Mouse (Mus musculus) c-Kit-positive CD71-positive TER-119-negative erythroid progenitor cells, embryonic 14.5 days (primary cell): Measurements from ENCODE around the gene Fam114a2.

Experiments
- DNase-seq: peaks from one replicate; pipeline ENCODE4 v3.0.0-alpha.2; 2013; ENCODE audit warnings: low read depth

The Fam114a2 gene

DNA sequence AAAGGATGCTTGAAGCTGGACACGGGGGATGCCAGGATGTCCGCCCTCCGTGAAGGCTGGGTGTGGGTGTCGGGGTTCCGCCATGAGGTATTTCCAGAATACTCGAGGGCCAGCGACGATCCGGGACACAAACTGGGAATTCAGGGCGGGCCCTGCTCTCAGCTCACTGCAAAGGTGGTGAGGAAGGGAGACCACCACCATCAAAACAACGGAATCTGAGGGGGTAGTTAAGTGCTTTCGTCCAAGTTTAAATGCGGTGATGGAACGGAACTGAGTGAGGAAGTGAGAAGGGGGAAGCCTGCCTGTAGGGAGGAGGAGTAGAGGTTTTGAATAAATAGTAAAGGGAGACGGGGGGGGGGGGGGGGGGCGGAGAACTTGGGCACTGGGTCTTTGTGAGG lies 333 bp upstream of the Fam114a2 start:
- DNase-seq, result no peak

DNA sequence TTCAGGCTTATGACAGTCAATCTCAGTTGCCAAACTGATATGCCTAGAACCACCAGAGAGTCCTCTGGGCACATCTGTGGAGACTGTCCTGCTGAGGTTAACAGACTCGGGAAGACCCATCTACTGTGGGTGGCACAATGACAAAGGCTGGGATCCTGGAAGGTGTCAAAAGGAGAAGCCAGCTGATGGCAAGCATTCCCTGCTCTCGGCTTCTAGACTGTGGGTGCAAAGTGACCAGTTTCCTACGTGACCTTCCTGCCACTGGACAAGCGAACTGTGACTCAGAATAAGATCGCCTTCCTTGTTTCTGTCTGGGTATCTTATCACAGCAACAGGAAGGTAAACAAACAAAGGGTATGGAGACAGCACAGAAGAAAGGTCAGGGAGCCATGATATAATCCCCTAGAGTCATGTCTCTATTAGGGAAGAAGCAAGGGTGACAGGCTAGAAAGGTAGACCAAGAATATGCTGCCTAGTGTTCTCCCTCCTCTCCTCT lies 1.4 kb downstream of the Fam114a2 start:
- DNase-seq, result no peak

DNA sequence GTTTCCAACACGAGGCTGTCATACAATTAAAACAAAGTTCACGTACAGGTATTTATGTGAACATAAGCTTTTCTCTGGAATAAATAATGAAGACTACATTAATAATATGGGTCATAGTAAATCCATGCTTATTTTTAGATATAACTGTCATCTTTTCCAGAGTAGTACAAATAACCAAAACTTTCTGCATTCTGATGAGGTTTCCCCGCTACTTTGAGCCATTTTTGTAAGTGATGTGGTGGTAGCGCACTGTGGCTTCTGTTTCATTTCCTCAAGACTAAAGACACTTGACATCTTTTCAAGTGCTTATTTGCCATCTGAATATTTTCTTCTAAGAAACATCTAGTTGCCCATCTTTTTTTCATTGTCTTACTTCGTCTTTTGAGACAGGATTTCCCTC lies 3.2 kb downstream of the Fam114a2 start:
- no peak for DNase-seq

DNA sequence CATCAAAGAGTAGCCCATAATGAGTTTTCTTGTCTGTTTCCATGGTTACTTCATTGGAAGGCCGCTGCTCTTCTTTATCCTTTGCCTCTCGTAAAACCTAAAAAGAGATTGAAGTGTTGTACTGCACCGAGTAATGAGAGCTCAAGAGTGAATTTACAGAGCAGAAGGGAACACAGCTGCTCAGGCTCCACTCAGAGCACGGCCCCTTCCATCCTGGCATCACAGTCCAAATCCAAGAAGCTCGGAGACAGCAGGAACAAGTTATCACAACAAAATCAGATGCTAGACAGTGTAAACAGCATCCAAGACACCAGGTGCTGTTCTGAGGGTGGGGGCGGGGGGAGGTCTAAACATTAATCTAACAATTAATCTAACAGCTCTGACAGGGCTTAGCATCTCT lies 11.5 kb downstream of the Fam114a2 start:
- no peak for DNase-seq

DNA sequence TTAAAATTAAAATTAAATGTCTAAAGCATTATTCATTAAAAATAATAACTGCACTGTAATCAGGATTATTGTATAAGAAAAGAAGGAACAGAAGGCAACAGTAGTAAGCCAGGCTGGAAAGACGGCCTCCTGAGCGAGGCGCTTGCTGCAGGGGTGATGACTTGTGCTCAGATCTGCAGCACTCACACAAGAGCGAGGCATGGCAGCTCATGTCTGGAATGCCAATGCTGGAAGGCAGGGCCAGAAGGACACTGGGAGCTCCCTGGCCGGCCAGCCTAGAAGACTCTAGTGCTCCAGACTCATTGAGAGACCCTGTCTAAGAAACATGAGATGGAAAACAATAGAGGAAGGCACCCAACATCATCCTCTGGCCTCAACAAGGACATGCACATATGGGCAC lies 15.3 kb downstream of the Fam114a2 start:
- DNase-seq, result no peak

DNA sequence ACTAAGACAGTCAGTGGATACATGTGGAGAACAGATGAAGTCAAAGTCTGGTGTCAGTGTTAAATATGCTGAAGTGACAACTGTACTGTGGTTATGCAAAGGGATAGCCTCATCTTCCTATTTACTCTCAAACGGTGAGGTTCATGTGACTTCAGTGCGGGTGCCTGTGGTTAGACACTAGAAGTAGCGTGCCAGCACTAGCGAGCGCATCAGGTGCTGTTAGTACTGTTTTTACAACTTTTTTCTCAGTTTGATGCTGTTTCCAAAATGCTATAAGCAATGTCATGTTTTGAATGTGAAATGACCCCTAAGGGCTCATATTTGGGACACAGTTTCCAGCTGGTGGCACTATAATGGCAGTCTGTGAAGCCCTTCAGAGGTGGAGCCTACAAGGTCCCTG lies 20.2 kb downstream of the Fam114a2 start:
- DNase-seq, result no peak

DNA sequence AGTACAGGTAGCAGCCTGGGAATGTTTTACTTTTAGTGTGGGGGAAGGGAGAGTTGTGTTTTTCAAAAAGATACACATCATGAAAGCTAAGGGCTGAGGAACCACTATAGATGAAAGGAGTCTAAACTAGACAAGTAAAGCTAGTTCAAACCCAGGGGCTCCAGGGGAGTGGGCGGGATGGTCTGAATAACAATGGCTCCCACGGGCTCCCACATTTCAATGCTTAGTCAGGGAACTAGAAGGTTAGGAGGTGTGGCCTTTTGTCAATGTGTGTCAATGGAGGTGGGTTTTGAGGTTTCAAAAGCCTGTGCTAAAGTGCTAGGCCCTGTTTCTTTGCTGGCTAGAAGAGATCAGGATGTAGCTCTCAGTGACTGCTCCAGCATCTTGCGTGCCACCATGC lies 20.7 kb downstream of the Fam114a2 start:
- no peak for DNase-seq

DNA sequence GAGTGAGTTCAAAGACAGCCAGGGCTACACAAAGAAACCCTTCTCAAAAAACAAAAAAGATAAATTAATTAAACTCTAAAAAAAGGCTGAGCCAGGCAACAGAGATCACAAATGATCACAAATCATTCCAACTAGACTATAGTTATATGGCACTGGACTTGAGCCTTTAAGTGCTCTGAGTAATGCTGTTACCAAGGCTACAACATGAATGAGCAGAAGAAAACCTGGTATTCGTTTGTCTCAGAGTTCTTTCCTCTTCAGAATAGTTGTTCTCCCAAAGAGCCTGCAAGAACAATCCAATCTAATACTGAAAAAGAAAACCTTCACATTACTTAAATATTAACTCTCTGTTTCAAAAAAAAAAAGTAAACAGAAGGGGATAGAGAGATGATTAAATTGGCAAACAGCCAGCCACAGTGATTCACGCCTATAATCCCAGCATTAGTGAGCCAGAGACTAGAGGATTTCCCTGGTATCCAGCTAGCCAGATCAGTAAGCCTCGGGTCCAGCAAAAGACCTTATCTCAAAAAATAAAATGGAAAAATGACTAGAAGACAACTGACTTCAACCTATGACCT lies 21.9 kb downstream of the Fam114a2 start:
- no peak for DNase-seq

DNA sequence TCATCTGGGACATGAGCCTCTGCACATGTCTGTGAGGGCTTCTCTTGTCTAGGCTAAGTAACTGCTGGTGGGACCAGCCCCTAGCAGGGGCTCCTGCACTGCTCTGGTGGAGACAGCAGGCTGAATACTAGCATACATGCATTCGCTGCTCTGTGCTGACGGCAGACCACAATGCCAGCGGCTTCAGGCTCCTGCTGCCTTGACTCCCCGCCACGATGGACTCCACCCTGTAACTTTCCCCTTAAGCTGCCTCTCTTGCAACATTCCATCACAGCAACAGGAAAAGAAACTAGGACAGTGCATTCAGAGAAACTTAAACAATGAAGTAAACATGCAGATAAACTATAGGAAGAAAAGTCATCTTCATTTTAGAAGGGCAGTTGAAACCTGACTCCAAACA lies 30.0 kb downstream of the Fam114a2 start:
- DNase-seq, result no peak

DNA sequence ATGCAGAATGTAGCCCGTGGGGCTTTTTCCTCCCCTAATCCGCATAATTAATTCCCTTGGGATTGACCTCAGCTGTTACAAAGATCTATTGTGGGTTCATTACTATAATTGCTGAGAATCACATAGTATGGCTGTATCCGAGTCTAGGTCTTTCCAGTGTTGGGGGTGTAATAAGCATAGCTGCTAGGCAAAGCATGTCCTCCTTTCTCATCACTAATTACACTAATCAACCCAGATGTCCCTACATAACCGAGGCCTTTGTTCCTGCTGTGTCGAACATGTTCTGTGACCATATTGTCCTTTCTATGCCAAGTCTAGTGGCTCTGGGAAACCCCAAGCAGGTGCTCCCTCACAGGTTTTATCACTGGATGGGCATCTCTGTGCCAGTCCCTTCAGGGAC lies 40.3 kb downstream of the Fam114a2 start:
- no peak for DNase-seq

DNA sequence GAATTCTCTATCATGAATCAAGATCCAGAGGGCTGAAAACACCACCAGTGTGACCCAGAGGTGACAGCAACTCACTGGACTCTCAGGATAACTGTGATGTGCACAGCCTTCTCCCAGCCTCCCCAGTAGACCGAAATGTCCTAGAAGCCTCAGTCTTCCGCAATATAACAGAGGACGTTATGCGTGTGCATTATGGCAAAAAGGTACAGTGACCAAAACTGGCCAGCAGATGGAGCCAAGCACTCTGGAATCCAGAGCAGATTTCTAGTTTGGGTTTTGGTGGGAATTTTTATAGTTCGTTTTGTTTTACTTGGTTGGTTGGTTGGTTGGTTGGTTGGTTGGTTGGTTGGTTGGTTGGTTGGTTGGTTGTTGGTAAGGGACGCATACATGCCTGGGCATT lies 43.3 kb downstream of the Fam114a2 start:
- DNase-seq, result peak; percentile 19

DNA sequence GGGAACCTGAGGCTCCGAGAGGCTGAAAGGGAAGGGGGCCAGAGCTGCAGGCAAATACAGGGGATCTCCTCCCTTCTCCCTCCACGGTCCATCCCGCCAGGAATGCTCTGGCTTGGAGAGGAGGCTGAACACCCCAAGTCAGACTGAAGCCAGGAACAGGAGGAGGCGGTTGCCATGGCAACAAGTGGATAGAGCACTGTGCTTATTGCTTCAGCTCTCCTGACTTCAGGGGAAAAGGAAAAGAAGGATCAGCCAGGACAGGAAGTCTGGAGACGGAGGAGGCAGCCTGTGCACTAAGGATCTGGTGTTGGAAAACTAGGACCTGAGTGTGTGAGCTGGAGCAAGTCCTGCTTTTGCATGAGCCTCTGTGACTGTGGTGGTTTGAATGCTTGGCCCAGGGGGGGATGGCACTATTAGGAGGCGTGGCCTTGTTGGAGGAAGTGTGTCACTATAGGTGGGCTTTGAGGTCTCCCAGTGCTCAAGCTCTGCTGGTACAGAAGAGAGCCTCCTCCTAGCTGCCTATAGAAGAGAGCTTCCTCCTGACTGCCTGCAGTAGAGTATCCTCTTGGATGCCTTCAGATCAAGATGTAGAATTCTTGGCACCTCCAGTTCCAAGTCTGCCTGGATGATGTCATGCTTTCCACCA lies 44.0 kb downstream of the Fam114a2 start:
- no peak for DNase-seq

DNA sequence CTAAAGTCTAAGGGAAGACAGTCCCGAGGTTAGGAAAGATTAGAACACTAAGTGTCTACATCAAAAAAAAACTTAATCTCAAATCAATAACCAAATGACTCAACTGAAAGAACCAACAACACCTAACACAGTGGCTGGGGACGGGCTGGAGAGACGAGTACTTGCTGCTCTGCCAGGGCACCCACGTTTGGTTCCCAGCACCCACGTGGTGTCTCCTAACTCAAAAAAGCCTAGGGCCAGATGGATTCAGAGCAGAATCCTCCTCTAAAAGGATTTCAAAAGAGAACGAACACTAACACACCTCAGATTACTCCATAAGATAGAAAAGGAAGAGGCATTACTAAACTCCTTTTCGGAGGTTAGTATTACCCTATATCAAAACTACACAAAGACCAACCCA lies 47.4 kb downstream of the Fam114a2 start:
- DNase-seq, result no peak

DNA sequence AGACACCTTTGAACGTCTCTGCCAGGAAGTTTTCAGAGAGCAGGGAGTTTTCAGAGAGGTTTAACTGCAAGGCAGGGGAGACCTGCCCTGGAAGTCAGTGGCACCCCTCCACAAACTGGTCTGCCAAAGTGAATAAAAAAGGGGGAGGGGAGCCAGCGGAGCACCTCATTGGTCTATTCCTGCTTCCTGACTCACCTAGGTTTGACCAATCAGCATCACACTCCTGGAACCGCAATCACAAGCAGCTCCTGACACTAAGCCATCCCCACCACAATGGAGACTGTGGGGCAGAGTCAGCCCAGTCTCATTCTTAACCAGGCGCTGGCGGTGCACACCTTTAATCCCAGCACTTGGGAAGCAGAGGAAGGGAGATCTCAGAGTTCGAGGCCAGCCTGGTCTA lies 48.4 kb downstream of the Fam114a2 start:
- no peak for DNase-seq

DNA sequence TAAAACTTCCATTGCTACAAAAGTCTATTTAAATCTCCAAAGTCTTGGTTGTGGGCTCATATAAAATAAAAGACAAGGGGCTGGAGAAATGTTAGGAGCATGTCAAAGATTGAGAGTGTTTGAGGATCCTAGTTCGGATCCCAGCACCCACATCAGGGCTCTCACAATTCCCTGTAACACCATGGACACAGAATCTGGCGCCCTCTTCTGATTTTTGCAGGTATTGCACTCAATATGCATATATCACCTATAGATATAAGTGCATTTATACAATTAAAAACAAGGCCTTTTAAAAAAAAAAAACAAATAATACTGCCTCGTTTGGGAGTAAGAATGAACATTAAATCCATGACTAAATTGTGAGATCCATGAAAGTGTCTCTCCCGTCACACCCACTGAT lies 49.7 kb downstream of the Fam114a2 start:
- no peak for DNase-seq

DNA sequence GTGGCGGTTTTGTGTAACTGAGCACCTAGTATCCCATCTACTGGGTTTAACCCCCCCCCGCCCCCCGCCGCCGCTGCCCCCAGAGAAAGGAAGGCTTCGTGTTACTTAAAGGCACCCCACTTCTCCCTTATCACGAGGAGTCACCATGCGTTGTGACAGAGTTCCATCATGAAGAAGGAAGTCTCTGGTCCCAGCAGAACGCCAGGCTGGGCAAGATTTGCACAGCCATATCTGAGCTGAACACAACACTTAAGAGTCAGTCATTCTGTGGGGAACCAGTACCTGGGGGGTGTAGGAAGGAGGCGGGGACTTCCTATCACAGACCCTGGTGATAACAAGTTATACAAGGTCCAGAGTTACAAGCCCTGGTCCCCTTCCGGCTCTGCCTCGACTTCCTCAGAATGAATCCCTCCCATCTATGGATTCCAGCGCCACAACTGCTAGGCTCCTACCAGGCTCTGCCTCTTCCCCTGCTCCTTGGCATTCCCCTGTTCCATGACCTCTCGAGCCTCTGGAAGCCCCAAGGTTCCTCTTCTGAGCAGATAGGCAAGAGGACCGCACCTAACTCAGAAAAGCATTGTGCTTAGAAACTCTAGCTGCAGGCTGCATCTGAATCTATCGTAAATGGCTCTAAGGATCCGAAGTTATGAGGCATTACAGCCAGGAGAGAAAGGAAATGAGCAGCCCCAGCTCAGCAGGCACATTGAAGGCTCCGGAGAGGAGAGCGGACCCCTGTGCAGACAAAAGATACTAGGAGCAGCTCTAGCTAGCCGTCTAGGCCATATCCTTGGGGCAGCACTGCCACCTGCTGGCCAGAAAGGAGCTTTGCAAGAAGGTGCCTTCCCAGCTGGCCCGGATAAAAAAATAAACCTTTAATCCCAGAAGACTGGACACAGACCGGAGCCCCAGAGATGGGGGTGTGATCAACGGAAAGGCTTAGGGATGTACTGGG lies 51.0 kb downstream of the Fam114a2 start:
- DNase-seq, result peak; percentile 35

DNA sequence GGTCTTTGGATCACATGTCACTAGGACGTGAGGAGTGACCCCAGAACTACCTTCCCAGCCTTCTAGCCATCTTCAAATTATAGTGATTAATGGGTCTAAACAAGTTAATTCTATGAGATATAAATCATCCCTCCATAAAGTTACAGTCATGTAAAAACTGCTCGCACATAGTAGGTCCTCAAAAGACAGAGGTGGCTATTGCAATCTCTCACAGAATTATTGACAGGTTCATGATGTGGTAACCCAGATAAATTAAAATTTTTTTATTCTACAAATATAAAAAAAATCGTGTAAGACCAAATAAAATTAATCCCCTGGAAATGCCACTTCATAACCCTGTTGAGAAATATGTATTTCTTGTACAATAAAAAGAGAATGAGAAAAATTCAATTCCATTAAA lies 52.6 kb downstream of the Fam114a2 start:
- no peak for DNase-seq

DNA sequence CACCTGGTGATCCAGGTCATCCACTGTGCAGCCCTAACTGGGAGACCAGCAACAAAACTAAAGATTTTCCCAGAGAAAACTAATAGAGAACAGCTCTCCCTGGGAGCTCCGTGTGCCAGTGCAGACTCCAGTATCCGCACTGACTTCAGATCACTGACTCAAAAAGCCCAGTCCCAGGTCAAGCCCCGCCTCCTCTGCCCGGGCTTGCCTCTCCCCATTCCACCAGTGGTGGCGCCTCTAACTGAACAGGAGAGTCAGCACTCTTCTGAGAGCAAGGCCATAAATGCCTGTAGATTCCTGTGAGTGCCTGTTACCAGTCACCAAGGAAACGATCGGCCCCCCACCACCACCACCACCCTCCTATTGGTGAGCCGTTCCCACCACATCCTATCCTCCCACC lies 53.4 kb downstream of the Fam114a2 start:
- DNase-seq, result no peak

DNA sequence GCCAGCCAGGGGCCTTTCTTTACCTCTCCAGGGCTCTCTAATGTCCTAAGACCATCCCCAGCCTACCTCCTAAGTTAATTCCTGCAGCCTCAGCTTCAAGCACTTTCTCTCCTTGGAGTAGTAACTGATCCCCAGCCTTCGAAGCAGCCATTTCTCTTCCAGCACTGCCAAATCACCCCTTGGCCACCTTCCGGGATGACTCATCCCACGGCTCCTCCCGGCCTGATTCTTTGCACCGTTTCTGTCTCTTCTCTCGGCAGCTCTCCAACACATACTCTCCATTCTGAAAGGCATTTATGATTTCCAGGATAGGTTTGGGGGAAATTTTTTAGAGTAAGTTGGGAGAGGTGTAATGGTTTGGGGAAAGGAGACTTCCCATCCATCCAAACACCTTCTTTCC lies 58.7 kb downstream of the Fam114a2 start:
- no peak for DNase-seq

DNA sequence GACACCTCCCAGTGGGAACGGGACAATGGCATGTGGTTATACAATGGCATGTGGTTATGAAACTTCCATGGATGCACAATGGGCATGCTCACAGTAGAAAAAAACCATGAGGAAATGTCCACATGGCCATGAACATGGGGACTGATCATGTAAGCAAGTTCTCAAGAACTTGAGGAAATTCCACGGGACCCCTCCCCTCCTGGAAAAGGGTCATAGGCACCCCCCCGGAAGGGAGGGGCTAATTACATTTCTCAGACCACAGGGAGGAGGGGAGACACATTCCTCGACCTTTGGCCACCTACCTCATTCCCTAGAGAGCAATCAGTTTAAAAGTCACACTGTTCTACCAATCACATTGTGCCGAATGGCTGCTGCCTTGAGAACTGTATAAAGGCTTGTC lies 64.0 kb downstream of the Fam114a2 start:
- DNase-seq, result no peak

DNA sequence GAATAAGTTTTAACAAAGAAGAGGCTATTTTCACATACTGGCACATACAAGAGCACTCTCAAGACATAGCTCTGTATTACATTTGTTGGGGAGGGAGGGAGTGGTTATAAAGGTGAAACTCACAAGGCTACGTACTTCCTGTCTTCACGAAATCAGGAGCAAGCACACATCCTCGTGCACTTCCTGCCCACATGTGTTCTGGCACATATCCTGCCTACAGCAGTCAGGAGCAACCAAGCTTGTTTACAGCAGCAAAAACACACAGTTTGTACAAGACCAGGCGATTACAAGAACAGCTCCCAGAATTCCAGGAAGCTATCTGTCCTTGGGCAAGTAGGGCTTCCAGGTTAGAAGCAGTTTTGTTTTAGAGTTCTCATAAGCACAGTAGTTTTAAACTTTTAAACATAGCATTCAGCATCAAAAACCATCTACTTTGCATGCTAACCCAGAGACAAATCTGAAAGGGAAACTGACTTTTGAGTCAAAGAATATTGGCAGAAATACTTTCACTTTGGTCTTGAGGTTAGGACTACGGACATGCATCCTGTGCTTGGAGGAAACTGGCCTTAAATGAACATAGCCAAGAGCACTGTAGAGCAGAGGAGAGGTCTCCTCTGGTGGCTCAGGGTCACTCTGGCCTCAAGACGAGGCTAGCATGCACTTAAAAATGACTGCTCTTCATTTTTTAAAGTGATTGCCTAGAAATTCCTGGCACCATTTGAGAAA lies 73.0 kb downstream of the Fam114a2 start:
- DNase-seq, result no peak

DNA sequence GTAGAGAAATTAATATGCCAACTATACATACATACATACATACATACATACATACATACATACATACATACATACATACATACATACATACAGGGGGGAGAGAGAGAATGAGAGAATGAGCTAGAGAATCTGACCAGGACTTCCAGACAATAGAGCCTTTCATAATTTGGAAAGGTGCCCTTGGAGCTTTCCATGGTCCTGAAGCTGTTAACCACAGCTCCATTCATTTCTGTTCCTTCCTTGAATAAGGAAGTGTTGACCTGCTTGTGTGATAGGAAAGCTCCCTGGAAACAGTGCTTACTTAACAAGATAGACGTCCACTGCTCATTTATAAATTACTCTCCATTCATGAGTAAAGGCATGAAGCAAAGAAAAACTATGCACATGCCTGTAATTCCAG lies 84.3 kb downstream of the Fam114a2 start:
- DNase-seq, result peak; percentile 6
